Mouse (Mus musculus): ENCODE results near the gene Srrm2.

The Srrm2 gene

DNA sequence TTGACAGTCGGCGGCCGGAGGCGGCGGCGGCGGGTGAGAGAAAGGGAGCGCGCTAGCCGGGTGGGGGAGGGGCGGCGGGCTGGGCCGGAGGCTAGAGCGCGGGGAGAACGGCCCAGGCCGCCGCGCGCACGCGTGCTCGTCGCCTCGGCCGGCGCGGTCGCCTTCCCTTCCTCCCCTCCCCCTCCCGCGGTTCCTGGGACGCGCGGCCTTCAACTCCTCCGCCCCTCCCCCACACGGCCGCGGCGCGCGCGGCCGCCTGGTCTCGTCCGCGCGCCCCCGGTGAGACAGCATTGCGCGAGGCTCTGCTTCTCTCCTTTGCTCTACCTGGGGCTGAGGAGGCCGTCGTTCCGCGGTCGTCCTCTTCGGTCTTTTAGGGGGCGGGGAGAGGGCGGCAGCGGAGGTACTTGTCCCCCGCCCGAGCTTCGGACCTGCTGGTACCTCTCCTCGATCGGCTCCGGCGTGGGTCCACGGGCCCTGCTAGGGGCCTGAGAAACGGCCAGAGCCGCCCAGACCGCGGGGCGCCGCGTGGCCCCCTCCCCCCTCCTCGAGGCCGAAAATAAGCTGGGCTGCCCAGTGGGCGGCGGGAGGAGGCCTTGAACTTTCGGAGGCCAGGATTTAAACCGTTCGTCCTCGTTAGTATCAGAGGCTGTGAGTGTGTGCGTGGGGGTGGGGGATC lies 13.2 kb downstream of the Srrm2 start:
- in situ Hi-C loops (cut with MboI, MseI) = no loop called here

DNA sequence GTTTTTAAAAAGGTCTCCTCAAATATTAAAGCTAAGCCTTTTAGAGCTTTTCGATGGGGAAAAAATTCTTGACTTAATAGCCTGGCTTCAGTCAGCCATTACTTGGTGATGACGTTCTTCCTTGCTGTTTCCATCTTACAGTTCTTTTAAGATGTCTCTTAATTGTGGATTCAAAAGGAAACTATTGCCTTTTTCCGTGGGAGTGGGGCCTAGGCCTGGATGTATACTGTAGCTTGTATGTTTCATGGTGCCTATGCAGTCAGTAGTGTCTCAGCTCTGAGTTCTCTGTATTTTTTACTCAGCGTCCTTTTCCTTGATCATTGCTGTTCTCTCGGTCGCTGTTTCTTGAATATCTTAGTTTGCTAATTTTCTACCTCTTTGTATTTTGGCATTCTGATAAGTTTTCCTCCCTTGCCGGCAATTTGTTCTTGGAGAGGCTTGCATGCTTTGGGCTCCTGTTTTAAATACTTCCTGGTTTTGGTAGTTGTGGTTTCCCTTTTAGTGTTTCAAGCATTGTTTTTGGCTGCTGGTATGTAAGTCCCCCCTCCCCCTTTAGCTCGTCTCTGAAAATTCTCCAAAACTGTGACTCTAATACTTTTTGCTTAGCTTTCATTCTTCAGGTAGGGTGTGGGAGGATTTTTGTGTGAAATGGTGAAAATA lies 14.2 kb downstream of the Srrm2 start:
- in situ Hi-C loops (cut with MboI, MseI) = no loop called here

DNA sequence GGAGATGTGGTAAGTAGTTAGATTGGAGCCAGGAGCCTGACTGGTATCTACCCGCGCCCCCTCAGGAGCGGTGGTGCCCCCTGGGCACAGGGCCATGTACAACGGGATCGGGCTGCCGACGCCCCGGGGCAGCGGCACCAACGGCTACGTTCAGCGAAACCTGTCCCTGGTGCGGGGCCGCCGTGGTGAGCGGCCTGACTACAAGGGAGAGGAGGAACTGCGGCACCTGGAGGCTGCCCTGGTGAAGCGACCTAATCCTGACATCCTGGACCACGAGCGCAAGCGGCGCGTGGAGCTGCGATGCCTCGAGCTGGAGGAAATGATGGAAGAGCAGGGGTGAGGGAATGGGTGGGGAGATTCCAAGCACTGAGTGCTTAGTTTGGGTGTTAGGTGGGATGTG lies 16.5 kb downstream of the Srrm2 start:
- in situ Hi-C loops (cut with MboI, MseI) = no loop called here

DNA sequence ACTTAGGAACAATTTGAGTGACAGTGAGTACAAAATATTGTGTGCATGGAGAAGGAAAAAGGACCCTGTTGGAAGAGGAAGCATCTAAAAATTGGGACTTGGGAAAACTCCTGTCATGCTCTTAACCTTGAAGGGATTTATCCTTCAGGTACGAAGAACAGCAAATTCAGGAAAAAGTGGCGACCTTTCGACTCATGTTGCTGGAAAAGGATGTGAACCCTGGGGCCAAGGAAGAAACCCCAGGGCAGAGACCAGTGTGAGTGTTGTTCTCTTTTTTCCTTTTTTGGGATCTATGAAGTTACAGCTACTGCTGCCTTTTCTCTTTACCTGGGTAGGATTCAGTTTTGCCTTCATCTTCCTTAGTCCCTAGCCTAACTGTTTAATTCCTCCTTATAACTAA lies 17.6 kb downstream of the Srrm2 start:
- in situ Hi-C loops (cut with MboI, MseI) = no loop called here

DNA sequence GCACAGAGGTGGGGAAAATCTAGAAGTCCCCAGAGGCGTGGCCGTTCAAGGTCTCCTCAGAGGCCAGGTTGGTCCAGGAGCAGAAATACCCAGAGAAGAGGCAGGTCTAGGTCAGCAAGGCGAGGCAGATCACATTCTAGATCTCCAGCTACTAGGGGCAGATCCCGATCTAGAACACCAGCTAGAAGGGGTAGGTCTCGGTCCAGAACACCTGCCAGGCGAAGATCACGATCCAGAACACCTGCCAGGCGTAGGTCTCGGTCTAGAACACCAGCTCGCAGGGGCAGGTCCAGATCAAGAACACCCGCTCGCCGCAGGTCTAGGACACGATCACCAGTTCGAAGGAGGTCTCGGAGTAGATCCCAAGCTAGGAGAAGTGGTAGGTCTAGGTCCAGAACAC lies 25.3 kb downstream of the Srrm2 start:
- in situ Hi-C loops (cut with MboI, MseI) = no loop called here

DNA sequence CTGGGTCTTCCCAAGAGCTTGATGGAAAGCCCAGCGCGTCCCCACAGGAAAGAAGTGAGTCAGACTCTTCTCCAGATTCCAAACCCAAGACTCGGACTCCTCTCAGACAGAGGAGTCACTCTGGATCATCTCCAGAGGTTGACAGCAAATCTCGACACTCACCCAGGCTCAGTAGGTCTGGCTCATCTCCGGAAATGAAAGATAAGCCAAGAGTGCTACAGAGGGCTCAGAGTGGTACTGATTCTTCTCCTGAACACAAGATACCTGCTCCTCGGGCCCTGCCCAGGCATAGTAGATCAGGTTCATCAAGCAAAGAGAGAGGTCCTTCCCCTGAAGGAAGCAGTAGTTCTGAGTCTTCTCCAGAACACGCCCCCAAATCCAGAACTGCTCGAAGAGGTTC lies 28.2 kb downstream of the Srrm2 start:
- in situ Hi-C loops (cut with MboI, MseI) = no loop called here

DNA sequence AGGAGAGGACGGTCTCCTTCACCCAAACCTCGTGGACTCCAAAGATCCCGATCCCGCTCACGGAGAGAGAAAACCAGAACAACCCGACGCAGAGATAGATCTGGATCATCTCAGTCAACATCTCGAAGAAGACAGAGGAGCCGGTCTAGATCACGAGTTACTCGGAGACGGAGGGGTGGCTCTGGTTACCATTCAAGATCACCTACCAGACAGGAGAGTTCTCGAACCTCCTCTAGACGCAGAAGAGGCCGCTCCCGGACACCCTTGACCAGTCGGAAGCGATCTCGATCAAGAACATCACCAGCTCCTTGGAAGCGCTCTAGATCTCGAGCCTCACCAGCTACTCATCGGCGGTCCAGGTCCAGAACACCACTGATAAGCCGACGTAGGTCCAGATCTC lies 28.9 kb downstream of the Srrm2 start:
- in situ Hi-C loops (cut with MboI, MseI) = no loop called here

DNA sequence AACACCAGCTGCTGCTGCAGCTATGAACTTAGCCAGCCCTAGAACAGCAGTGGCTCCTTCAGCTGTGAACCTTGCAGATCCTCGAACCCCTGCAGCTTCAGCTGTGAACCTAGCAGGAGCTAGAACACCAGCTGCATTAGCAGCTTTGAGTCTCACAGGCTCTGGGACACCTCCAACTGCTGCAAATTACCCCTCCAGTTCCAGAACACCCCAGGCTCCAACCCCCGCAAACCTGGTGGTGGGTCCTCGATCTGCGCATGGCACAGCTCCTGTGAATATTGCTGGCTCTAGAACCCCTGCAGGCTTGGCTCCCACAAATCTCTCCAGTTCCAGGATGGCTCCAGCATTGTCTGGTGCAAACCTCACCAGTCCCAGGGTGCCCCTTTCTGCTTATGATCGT lies 30.4 kb downstream of the Srrm2 start:
- in situ Hi-C loops (cut with MboI, MseI) = loop anchor here (10.0 kb wide), 1 partner anchor 46 kb away; the partner anchor contains the start of gene Flywch1

DNA sequence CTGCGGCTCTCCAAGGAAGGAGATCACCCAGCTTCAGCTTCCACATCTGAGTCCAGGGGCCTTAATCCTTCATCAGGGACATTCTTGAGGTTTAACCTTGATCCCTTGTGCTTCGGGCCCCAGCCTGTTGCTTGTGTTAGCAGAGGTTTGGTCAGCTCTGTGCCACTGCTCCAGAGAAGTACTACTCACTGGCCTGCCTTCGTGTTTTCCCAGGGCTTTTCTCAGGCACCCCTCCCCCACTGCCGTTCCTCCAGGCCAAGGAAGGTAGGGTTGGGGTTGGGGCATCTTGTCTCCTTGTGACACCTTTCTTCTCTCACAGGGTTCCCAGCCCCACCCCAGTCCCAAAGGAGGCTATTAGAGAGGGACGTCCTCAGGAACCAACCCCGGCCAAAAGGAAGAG lies 31.8 kb downstream of the Srrm2 start:
- in situ Hi-C loops (cut with MboI, MseI) = loop anchor here (10.0 kb wide), 1 partner anchor 47 kb away; the partner anchor contains the start of gene Flywch1

DNA sequence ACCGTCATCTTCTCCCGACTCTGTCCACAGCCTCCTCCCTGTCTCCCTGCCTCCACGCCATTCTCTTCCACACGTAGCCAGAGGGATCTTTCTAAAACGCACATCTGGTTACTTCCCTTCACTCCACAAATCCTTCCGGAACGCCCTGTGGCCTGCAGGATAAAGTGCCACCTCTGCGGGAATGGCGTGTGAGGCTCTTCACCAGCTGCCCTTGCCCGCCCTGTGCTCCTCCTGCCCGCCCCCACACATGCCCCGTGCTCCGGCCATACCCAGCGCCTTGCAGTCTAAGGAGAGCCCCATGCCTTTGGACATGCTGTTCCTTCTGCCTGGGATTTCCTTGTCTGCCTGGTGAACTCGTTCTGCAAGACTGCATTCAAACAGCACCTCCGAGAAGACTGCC lies 32.7 kb downstream of the Srrm2 start:
- in situ Hi-C loops (cut with MboI, MseI) = loop anchor here (10.0 kb wide), 1 partner anchor 48 kb away; the partner anchor contains the start of gene Flywch1

DNA sequence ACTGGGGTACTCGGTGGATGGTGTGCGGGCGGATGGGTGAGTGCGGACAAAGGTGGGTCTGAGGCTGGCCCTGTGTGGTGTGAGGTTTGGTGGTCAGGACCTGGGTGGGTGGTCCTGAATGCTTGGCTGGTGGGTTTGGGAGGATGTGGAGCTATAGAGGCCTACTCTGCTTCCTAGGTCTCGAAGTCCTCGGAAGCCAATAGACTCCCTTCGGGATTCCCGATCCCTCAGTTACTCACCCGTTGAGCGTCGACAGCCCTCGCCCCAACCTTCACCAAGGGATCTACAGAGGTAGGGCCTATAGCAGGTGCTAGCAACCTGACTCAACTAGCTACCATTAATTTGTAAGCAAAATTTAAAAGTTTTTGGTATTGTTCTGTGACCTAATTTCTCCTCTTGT lies 33.3 kb downstream of the Srrm2 start:
- in situ Hi-C loops (cut with MboI, MseI) = loop anchor here (10.0 kb wide), 1 partner anchor 49 kb away; the partner anchor contains the start of gene Flywch1

DNA sequence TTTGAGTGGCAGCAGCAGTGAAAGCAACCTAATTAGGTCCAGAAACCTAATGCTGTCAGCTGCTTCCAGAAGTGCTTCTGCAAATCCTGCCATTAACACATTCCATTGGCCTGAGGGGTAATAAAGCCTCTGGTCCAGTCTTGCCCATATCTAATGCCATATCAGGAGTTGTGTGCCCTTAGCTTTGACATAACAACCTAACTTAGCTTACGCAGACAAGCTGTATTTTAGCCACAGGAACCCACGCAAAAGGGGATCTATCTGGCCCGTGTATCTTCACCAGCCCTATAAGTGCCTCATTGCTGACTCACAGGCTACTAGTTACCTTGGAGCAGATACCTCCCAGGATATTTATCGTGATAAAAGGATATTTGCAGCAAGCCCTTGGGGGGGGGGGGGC lies 35.3 kb downstream of the Srrm2 start:
- in situ Hi-C loops (cut with MboI, MseI) = loop anchor here (10.0 kb wide), 1 partner anchor 51 kb away; the partner anchor contains the start of gene Flywch1

DNA sequence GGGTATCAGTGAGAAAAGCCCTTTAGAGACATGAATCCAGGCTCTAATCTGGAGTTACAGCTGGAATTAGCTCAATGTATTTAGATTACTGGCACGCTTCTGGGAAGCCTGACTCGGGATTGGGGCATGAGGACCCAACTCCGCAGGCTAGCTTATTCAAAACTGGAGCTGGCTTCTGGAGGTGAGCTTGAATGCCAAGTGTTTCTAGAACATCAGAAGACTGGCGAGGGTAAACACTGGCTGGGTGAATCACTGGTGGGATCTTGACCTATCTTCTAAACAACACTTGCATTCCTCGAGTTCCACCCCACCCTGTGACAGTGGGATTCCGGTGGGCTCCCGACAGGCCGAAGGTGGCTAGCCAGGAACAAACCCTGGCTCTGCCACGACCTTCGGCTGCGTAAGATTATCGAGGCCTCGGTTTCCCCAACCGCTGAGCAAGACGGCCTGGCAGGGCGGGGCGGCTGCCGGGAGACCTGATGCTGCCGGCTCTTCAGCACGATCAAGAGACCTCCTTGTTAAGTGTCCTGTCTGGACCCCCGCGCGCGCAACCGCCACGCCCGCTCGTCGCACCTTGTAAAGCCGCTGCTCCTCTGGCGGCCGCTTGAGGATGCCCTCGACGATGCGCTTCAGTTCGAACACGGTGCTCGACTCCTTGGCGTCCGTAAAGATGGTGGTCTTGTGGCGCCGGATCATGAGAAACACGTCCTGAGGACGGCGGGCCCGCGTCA lies 38.1 kb downstream of the Srrm2 start:
- in situ Hi-C loops (cut with MboI, MseI) = loop anchor here (10.0 kb wide), 1 partner anchor 54 kb away; the partner anchor contains the start of gene Flywch1

DNA sequence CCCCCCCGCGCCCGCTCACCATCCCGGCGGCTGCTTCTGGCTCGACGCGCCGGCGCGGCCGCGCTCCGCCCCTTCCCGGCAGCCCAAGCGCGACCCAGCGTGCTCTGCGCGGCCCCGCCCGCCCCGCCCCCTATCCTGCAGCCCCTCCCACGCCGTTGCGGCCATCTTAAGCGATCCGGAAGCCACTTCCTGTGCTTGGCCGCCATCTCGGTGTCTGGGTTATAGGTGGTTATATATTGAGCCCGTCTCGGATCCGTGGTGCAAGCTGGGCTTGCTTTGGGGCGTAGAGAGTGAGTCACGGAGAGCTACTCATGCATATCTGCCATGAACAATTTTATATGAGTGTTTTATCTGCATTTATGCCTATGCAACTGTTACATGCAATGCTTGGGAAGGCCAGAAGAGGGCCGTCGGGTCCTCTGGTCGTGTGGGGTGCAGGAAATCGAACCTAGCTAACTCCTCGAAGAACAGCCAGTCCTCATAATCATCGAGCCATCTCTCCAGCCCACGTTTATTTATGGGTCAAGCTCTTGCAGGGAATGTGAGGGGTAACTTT lies 38.8 kb downstream of the Srrm2 start, which contains the start of gene Elob:
Elob (minus strand) TSS at position 73 of the 556 bp plus-strand sequence.
- in situ Hi-C loops (cut with MboI, MseI) = loop anchor here (10.0 kb wide), 1 partner anchor 54 kb away; the partner anchor contains the start of gene Flywch1

DNA sequence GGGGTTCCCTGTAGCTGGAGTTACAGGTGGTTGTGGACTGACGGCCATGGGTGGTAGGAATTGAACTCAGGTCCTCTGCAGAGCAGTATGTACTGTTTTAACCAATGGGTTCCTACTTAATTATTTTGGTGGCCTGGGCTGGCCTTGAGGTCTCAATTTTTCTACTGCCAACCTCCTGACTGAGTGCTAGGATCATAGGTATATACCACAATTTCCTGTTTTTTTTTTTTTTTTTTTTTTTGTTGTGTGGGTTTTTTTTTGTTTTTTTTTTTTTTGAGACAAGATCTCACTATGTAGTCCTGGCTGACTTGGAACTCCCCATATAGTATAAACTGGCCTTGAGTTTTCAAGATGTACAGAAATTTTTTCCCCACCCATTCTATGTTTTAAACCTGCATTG lies 40.9 kb downstream of the Srrm2 start:
- in situ Hi-C loops (cut with MboI, MseI) = no loop called here

DNA sequence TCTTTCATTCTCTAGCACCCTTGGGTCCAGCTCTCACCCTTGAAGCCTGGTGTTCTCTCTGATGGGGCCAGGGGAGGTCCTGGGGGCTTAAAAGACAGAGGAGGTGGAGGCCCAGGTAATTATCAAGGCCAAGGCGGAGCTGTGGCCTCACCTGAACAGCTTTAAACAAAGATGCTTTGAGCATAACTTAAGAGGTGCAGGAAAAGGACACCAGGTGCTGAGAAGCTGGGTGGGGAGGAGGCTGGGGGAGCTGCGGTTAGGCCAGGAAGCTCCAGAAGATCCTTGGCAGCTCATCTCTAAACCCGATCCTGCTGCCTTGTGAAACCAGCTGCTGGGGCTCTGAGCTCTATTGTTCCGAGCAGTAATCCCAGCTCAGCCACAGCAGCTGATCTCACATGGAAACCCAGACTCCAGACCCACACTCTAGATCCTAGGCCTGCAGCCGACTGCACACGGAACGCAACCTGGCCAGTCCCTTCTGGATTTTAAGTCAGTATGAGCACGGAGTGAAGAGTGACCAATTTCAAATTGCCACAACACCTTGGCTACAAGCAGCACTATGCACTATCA lies 45.8 kb downstream of the Srrm2 start, which contains the start of gene Prss33:
Prss33 (minus strand) TSS at position 51 of the 570 bp plus-strand sequence.
- in situ Hi-C loops (cut with MboI, MseI) = no loop called here

DNA sequence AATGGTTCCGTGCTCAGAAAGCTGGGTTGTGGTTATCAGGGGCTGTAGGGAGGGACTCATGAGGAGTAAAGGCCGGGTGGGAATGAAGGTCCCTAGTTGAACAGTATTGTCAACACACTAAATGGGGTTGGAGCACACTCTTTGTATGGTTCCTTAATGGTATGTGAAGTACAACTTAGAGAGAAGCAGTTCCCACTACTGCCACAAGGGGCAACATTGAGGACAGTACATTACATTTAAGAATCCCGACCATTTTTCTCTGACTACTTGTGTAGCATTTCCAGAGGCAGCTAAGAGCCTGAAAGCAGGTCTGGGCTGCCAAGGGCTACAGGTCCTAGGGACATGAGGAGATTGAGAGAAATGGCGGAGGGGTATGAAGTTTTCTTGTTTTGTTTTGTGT lies 50.8 kb downstream of the Srrm2 start:
- in situ Hi-C loops (cut with MboI, MseI) = loop anchor here (5.0 kb wide), 1 partner anchor 89 kb away; no protein-coding TSS in a partner anchor

DNA sequence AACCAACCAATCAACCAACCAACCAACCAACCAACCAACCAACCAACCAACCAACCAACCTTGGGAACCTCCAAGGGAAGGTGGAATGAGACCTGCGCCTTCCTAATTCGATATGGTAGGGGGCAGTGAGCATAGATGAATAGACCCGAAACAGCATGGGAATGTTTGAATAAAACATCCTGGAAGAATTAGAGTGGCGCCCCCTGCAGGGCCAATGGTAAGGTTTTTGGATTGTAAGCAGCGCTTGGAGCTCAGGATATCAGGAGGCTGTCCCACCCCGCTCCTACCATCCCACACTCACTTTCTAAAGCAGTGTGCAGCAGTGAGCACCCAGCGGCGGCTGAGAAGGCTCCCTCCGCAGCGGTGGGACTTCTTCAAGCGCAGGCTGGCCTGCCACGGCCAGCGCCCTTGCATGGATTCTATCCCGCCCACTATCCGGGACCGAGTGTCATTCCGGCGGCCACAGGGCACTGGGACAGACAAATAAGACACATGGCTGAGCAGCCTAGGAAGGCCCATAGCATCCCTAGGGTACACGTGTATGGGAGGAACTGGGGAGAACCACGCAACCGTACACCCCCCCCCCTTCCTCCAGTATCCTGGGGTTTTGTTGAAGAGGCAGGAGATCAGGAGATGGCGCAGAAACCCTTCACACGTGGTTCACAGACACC lies 52.9 kb downstream of the Srrm2 start:
- in situ Hi-C loops (cut with MboI, MseI) = loop anchor here (5.0 kb wide), 1 partner anchor 91 kb away; no protein-coding TSS in a partner anchor

DNA sequence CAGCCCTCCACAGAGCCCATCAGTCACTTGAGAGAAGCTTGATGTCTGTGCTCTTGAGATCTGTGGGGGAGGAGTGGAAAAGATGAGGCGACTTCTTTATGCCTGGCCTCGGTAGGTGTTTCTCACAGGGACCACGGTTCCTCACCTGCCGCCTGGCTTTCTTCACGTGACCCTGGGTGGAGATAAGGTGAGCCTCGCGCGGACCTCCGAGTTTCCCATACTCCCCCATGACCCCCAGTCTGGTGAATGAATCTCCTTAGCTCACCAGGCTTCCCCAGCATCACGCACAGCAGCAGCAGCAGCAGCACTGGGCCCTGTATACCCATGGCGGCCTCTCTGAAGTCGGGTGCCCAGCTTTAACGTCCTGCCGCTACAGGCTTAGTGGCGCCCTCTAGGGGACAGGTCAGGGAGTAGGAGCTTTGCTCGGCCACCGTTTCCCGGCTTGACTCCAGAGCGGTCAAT lies 53.5 kb downstream of the Srrm2 start, which contains the start of the genes Prss32 and Prss41:
Prss32 (plus strand) TSS at position 44 of the 462 bp plus-strand sequence.
Prss41 (minus strand) TSS at position 361 of the 462 bp plus-strand sequence.
- in situ Hi-C loops (cut with MboI, MseI) = loop anchor here (5.0 kb wide), 1 partner anchor 92 kb away; no protein-coding TSS in a partner anchor

DNA sequence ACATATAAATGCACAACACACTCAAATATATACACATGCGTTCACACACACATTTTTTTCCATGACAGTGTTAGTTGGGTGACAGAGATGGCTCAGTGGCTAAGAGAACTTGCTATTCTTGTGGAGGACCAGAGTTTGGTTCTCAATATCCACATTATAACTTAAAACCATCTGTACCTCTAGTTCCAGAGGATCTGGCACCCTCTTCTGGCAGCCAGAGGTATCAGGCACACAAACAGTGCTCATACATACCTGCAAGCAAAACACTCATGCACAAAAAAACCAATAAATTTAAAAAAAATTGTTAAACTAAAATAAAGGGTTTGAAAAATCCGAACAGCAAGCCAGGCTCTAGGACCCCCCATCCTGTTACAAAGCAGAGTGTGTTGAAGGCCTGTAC lies 59.7 kb downstream of the Srrm2 start:
- in situ Hi-C loops (cut with MboI, MseI) = loop anchor here (5.0 kb wide), 1 partner anchor 73 kb away; no protein-coding TSS in a partner anchor

All from T-helper 1 cell (primary cell).